Mouse (Mus musculus) cerebellum, adult 2 months (tissue): ENCODE measurements around the gene Tnks2.

Experiments used
- CTCF ChIP-seq: fragments of 200-500 bp; IDR thresholded peaks from 2 replicates; pipeline ENCODE4 v1.5.1; 2011; ENCODE audit warnings: low read depth, mild to moderate bottlenecking, control low read depth, low read length, moderate library complexity, borderline replicate concordance; ENCODE audit not compliant: insufficient read depth
- POLR2A ChIP-seq: fragments of 200-500 bp; IDR thresholded peaks from 2 replicates; pipeline ENCODE4 v1.6.1; 2011; ENCODE audit warnings: low read length, control low read depth, borderline replicate concordance; ENCODE audit not compliant: insufficient read depth

GRCm38 (mm10) chr19:36820469-36820868 is 13.6 kb upstream of the Tnks2 start:
- TF ChIP-seq POLR2A (no peak), CTCF (no peak)
